Mouse (Mus musculus) liver, postnatal 0 days (tissue): ENCODE results near the gene Anxa11.

Experiments
- CTCF ChIP-seq: sonication (generic); IDR thresholded peaks from 2 replicates; pipeline ENCODE4 v1.5.1; 2016; ENCODE audit warnings: antibody characterized with exemption, low read depth
- EP300 ChIP-seq: IDR thresholded peaks from 2 replicates; pipeline ENCODE4 v1.6.1; 2016; ENCODE audit warnings: antibody characterized with exemption, low read depth, mild to moderate bottlenecking

DNA sequence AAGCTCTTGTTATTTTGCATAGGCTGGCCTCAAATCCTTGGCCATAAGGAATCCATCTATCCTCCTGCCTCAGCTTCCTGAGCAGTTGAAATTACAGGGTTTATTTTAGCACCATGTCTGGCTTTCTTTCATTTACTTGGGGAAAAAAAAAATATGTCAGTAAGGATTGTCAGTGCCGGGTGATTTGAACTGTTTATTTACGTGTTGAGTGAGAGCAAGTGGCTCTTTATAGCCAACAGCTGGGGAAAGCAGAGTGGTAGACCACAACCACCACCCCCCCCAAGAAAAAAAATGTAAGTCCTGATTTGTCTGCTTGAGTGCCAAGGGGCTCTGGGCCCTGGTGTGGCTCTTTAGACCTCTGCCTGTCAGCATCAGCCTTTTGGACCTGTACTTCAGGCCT lies 21.8 kb downstream of the Anxa11 start:
- TF ChIP-seq CTCF (no peak), EP300 (no peak)
